Mouse (Mus musculus) embryo, embryonic 11.5 days (tissue): ENCODE measurements around the gene Dbt.
"Not testable (repeated sequence)": the region's sequence is repeated elsewhere in the genome, so short reads cannot be mapped to it uniquely, and the experiment has no call there.

Experiments used
- DNase-seq: peaks from one replicate; pipeline ENCODE4 v3.0.0-alpha.2; 2012; ENCODE audit warnings: low read depth, low spot score

Gene Dbt

GRCm38 (mm10) chr3:116542070-116542469, 29.2 kb downstream of the Dbt start:
- no peak for DNase-seq

- DNase-seq, result no peak
Observed at GRCm38 (mm10) chr3:116542532-116542931, 29.7 kb downstream of the Dbt start.

GRCm38 (mm10) chr3:116547430-116547829, 34.6 kb downstream of the Dbt start:
- DNase-seq, result no peak

- DNase-seq, result no peak
Observed at GRCm38 (mm10) chr3:116551362-116551761, 38.5 kb downstream of the Dbt start.

GRCm38 (mm10) chr3:116561315-116561714, 48.4 kb downstream of the Dbt start:
- DNase-seq, result not testable (repeated sequence)

- peak; percentile 4 for DNase-seq
Observed at GRCm38 (mm10) chr3:116562408-116563094, 49.7 kb downstream of the Dbt start, which contains the start of gene Lrrc39. Gene Lrrc39 (plus strand): TSS chr3:116562973.

GRCm38 (mm10) chr3:116563095-116563492, 50.2 kb downstream of the Dbt start:
- no peak for DNase-seq

- no peak for DNase-seq
Observed at GRCm38 (mm10) chr3:116570628-116571027, 57.8 kb downstream of the Dbt start.

GRCm38 (mm10) chr3:116577286-116577685, 64.4 kb downstream of the Dbt start:
- no peak for DNase-seq

- no peak for DNase-seq
Observed at GRCm38 (mm10) chr3:116582201-116582600, 69.3 kb downstream of the Dbt start.

GRCm38 (mm10) chr3:116594076-116594727, 81.3 kb downstream of the Dbt start:
- DNase-seq, result no peak

GRCm38 (mm10) chr3:116594728-116595602, 82.1 kb downstream of the Dbt start, which contains the start of gene Sass6:
Gene Sass6 (plus strand): TSS chr3:116594982.
- DNase-seq, result peak; percentile 93

- no peak for DNase-seq
Observed at GRCm38 (mm10) chr3:116595603-116595991, 82.7 kb downstream of the Dbt start.
